Mouse (Mus musculus) heart, embryonic 14.5 days (tissue): ENCODE measurements at regions not wholly inside any gene's neighbourhood (a gene's known extent, or its start where the extent isn't known, plus 50 kb on each side); places are given as distances from the start of the nearest gene placed in this dataset.
A peak's percentile ranks its signal among the peaks of the same experiment; 100 is the strongest.

Experiments
- ATAC-seq: fragments of 200-750 bp; cut with Nextera tagmentation; 2 replicates; pipeline ENCODE4 v1.8.0; 2017; ENCODE audit warnings: low read depth, moderate TSS enrichment; ENCODE audit not compliant: insufficient number of reproducible peaks, insufficient read depth, low FRiP score
- H3K27ac ChIP-seq, 2 experiments: fragments of 200-500 bp in 1 of 2; fragments of 300-500 bp in 1 of 2; sonication (generic) in 1 of 2; replicated peaks in 1 of 2; 2 replicates each; pipeline ENCODE4 v1.5.1; 2012 to 2014; ENCODE audit warnings: low read depth in 2 of 2, low read length in 2 of 2, control low read depth in 1 of 2, mild to moderate bottlenecking in 1 of 2, mixed read lengths in 1 of 2; ENCODE audit not compliant: control insufficient read depth in 1 of 2, insufficient read depth in 1 of 2
- H3K27me3 ChIP-seq: fragments of 300-500 bp; sonication (generic); 2 replicates; pipeline ENCODE4 v1.6.1; 2014; ENCODE audit warnings: mild to moderate bottlenecking, low read length, control low read depth; ENCODE audit not compliant: control insufficient read depth, insufficient read depth
- H3K36me3 ChIP-seq: fragments of 300-500 bp; sonication (generic); 2 replicates; pipeline ENCODE4 v1.6.1; 2014; ENCODE audit warnings: mild to moderate bottlenecking, control low read depth, low read length, mixed read lengths; ENCODE audit not compliant: control insufficient read depth, insufficient read depth
- H3K4me1 ChIP-seq, 2 experiments: fragments of 200-500 bp in 1 of 2; fragments of 300-500 bp in 1 of 2; sonication (generic) in 1 of 2; 2 replicates each; pipeline ENCODE4 v1.6.1; 2012 to 2014; ENCODE audit warnings: low read length in 2 of 2, control low read depth in 1 of 2, mixed read lengths in 1 of 2; ENCODE audit not compliant: control insufficient read depth in 2 of 2, insufficient read depth in 2 of 2
- H3K4me2 ChIP-seq: fragments of 300-500 bp; sonication (generic); 2 replicates; pipeline ENCODE4 v1.6.1; 2014; ENCODE audit warnings: mild to moderate bottlenecking, low read length
- H3K4me3 ChIP-seq, 2 experiments: fragments of 200-500 bp in 1 of 2; fragments of 300-500 bp in 1 of 2; sonication (generic) in 1 of 2; 2 replicates each; pipeline ENCODE4 v1.5.1; 2012 to 2014; ENCODE audit warnings: low read length in 2 of 2, mild to moderate bottlenecking in 2 of 2, control low read depth in 1 of 2, low read depth in 1 of 2, moderate library complexity in 1 of 2; ENCODE audit not compliant: control insufficient read depth in 1 of 2, insufficient read depth in 1 of 2
- H3K9ac ChIP-seq: fragments of 300-500 bp; sonication (generic); 2 replicates; pipeline ENCODE4 v1.6.1; 2014; ENCODE audit warnings: mild to moderate bottlenecking, low read length
- H3K9me3 ChIP-seq: fragments of 300-500 bp; sonication (generic); 2 replicates; pipeline ENCODE4 v1.6.1; 2016; ENCODE audit warnings: low read length, control low read depth; ENCODE audit not compliant: control insufficient read depth
- WGBS: fragments of 180-500 bp; shearing (Covaris S2); extraction: QIAGEN DNeasy Blood & Tissue Kit; methylation state at CpG from one replicate; pipeline ENCODE4 v1.1.7; 2014; 5-methylcytosine and 5-hydroxymethylcytosine counted together

DNA sequence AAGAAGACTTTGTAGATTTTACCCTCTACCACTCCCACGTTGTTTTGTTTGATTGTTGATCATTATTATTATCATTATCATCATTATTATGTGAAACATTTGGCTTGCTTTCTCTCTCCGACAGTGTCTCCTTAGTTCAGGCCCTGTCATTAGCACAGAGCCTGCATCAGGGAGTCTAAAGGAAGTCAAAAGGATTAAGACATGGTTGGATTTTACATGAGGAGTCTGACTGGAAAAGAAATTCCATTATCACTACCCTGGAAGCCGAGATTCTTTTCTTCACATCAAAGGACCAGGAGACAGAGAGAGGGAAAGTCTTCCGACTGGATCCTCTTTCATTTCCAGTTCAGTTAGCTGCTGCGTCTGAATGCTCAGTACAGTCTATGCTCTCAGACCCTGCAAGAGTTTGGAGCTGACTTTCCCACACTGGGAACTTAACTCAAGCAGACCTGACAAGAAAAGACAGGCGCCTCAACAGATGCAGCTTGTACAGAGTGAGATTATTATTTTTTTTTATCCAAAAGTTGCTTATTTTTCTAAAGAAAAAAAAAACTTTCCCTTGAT, 184.1 kb upstream of the Btbd3 start:
- Histone ChIP-seq H3K9ac (no peak overlapping the region), H3K4me3 (no peak overlapping the region), H3K9me3 (no peaks in the 10 kb centered on the region), H3K27ac (no peak overlapping the region), H3K4me2 (no peak overlapping the region), H3K36me3 (no peaks in the 10 kb centered on the region), H3K27me3 (no peaks in the 10 kb centered on the region), H3K4me1 (no peaks in the 10 kb centered on the region)
- no peak for ATAC-seq
- 41% methylated on average over 6 of the region's 6 CpGs for WGBS

DNA sequence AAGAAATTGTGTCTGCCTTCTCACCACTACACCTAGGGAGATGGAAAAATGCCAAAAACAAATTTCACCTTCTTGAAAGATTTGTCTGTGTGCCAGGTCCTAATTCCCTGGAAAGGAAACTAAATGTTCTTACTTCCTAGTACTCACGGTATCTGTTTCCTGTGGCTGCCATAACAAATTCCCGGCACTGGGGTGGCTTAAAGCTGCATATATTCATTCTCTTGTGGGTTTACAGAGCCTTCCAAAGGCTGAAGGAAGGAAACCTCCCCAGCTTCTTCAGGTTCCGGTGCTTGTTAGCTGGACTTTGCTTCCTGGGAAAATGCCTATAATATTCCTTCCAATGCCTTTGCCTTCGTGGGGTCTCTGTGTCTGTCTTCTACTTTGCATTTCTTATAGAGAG, 203.3 kb upstream of the Btbd3 start:
- no peaks in the 10 kb centered on the region for H3K9me3 ChIP-seq
- no peaks in the 10 kb centered on the region for H3K4me1 ChIP-seq
- WGBS = 70% methylated on average over 4 of the region's 4 CpGs
- no peak overlapping the region for H3K4me3 ChIP-seq
- no peaks in the 10 kb centered on the region for H3K27me3 ChIP-seq
- H3K36me3 ChIP-seq = no peaks in the 10 kb centered on the region
- no peak overlapping the region for H3K4me2 ChIP-seq
- ATAC-seq = no peak
- H3K27ac ChIP-seq = no peak overlapping the region
- H3K9ac ChIP-seq = no peak overlapping the region

DNA sequence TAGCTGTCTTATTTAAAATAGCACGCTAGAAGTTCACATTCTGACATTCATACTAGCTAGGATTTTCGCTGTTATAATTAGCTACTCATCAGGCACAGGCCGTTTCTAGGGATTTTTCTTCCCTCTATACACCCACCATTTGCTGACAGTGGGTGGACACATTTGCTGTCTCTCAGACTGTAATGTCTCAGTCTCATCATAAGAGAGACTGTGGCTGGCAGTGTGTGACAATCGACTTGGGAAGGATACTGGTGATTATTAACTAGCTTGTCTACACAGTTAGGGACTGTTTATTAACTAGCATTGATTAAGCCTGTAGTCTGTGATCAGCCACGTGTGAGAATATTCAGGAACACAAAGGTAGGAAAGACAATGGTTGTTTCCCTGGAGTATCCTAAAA, 208.0 kb upstream of the Btbd3 start:
- Histone ChIP-seq H3K27me3 (no peaks in the 10 kb centered on the region), H3K36me3 (no peaks in the 10 kb centered on the region), H3K4me3 (no peak overlapping the region), H3K4me2 (no peak overlapping the region), H3K27ac (no peak overlapping the region), H3K9me3 (no peaks in the 10 kb centered on the region), H3K4me1 (0 out of 4 replicates have a peak, but pooled peaks cover 0 to 3% of the 10 kb centered on the region in 2 experiments), H3K9ac (no peak overlapping the region)
- no peak for ATAC-seq
- WGBS = 76% methylated on average over 5 of the region's 5 CpGs

DNA sequence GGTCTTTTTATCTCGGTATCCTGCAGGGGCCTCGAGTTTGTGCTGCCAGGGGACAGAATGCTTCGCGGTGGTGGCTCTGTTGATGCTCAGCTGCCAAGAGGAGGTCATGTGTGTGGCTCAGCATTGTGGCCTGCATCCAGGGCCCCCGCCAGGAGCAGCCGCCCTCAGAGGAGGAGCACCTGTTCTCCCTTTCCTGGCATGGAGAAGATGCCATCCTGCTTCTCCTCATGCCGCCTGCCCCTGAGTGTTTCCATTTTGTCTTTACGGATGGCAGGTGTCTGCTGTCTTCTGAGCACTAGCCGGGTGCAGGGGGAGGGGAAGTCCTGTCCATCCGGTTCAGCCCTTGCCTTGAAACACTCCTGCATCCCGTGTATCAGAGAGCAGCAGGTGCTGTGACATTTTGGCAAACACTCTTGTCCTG, 208.6 kb upstream of the Btbd3 start:
- Histone ChIP-seq H3K36me3 (no peaks in the 10 kb centered on the region), H3K9ac (no peak overlapping the region), H3K4me3 (no peak overlapping the region), H3K27ac (no peak overlapping the region), H3K27me3 (no peaks in the 10 kb centered on the region), H3K9me3 (no peaks in the 10 kb centered on the region), H3K4me1 (0 out of 4 replicates have a peak, but pooled peaks cover 0 to 3% of the 10 kb centered on the region in 2 experiments), H3K4me2 (peak overlapping the region; percentile 25; the same call in 1 of the 2 replicates)
- no peak for ATAC-seq
- 31% methylated on average over 11 of the region's 11 CpGs for WGBS

DNA sequence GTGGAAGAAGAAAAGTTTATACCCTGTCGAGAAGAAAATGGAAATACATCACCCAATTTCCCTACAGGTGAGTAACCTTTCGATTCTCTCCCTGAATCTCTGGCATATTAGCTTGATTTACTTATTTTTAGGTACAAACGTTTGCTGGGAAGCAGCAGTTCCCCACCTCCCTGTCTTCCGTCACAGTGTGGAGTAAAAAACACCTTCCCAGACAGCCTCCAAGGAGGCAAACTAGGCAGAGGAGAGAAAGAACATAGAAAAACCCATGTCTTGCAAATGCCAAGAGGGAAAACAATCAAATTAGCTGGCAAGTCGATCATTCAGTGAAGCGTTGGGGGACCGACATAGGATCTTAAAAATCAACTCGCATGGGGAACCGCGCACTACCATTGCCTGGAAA, 209.0 kb upstream of the Btbd3 start:
- Histone ChIP-seq H3K27ac (no peak overlapping the region), H3K4me3 (no peak overlapping the region), H3K4me1 (0 out of 4 replicates have a peak, but pooled peaks cover 0 to 3% of the 10 kb centered on the region in 2 experiments), H3K9ac (no peak overlapping the region), H3K4me2 (peak overlapping the region; percentile 25; the same call in 1 of the 2 replicates), H3K9me3 (no peaks in the 10 kb centered on the region), H3K27me3 (no peaks in the 10 kb centered on the region), H3K36me3 (no peaks in the 10 kb centered on the region)
- no peak for ATAC-seq
- 54% methylated on average over 10 of the region's 10 CpGs for WGBS

DNA sequence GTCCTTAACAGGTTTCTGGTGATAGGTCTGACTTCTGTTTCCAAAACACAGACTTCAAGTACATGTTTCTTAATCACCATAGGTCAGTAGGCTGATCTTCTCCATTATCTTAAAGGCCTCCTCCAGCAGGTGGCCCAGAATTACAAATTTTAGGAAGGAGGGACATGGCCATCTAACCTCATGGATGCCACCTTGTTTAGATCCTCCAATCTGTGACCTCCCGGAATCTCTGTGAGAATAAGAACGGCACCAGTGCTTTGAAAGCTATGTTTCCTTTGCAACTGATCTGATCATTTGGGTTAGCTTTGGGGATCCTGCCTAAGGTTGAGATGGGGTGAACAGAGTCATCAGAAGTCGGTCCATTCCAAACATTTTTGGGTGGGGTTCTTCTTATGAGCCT, 209.4 kb upstream of the Btbd3 start:
- Histone ChIP-seq H3K4me1 (0 out of 4 replicates have a peak, but pooled peaks cover 0 to 3% of the 10 kb centered on the region in 2 experiments), H3K36me3 (no peaks in the 10 kb centered on the region), H3K4me2 (no peak overlapping the region), H3K9ac (no peak overlapping the region), H3K9me3 (no peaks in the 10 kb centered on the region), H3K4me3 (no peak overlapping the region), H3K27me3 (no peaks in the 10 kb centered on the region), H3K27ac (no peak overlapping the region)
- WGBS = 78% methylated on average over 3 of the region's 3 CpGs
- ATAC-seq = no peak

DNA sequence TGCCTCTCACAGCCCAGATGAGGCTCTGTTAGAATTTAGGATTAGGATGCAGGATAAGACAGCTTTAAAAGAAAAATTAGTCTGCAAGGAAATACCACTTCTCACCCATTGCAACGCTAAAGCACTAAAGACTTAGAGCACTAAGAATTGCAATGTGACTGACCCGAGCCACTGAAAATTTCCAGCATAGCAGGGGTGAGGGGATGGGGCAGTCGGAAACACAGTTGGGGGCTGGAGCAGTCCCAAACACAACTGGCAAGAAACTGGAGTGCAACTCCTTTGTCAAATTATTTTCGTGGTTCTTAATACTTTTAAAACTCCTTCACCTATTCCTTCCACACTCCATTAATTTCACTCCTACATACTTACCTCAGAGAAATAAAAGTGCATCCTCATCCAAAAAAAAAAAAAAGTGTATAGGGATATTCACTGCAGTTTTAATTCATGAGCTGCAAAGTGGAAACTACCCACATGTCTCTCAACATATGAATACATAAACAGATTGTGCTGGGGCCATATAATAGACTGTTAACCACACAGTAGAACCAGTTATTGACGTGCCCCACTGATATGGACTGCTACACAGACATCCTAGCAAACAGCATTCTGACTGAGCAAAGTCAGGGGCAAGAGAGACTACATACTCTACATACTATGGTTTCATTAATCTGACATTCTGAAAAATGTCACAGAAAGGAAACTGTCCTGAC, 210.3 kb upstream of the Btbd3 start:
- Histone ChIP-seq H3K4me1 (0 out of 4 replicates have a peak, but pooled peaks cover 0 to 3% of the 10 kb centered on the region in 2 experiments), H3K27ac (no peak overlapping the region), H3K4me2 (no peak overlapping the region), H3K4me3 (no peak overlapping the region), H3K9me3 (no peaks in the 10 kb centered on the region), H3K9ac (no peak overlapping the region), H3K36me3 (no peaks in the 10 kb centered on the region), H3K27me3 (no peaks in the 10 kb centered on the region)
- WGBS = 42% methylated on average over 5 of the region's 5 CpGs
- ATAC-seq = no peak
